Mouse (Mus musculus) bone marrow, adult 2 months (tissue): ENCODE results near the gene Scn3b.

ENCODE experiments used
- CTCF ChIP-seq: fragments of 200-500 bp; IDR thresholded peaks from 2 replicates; pipeline ENCODE4 v1.5.1; 2011; ENCODE audit warnings: low read length, control low read depth; ENCODE audit not compliant: control insufficient read depth, insufficient read depth
- POLR2A ChIP-seq: fragments of 200-500 bp; IDR thresholded peaks from 2 replicates; pipeline ENCODE4 v1.6.1; 2011; ENCODE audit warnings: low read depth, mild to moderate bottlenecking, control low read depth, low read length, borderline replicate concordance; ENCODE audit not compliant: control insufficient read depth

- no peak for TF ChIP-seq CTCF
- no peak for TF ChIP-seq POLR2A
Observed at GRCm38 (mm10) chr9:40302375-40302774, 33.4 kb downstream of the Scn3b start.
